Mouse (Mus musculus) adrenal gland, postnatal 14 days (tissue): ENCODE measurements around the gene E2f4. TPM values are rescaled to one million over a fixed set of nuclear protein-coding genes. Genes with fewer than 3 reads are reported as not detected.

Experiments used
- DNase-seq: peaks from one replicate; pipeline ENCODE4 v3.0.0; 2021; ENCODE audit warnings: mixed read lengths
- microRNA-seq, 2 experiments: library from miRNA; unstranded; fragments of <30 nt; microRNA quantifications; one replicate each; pipeline ENCODE4 v1.2.0; 2021
- total RNA-seq: library from RNA; stranded (reverse); gene quantifications from 2 replicates; pipeline ENCODE4 v1.2.3, GENCODE M21; 2021

Gene E2f4
- total RNA-seq, 1 experiment from 2014 or later, result 44.9 TPM

DNA sequence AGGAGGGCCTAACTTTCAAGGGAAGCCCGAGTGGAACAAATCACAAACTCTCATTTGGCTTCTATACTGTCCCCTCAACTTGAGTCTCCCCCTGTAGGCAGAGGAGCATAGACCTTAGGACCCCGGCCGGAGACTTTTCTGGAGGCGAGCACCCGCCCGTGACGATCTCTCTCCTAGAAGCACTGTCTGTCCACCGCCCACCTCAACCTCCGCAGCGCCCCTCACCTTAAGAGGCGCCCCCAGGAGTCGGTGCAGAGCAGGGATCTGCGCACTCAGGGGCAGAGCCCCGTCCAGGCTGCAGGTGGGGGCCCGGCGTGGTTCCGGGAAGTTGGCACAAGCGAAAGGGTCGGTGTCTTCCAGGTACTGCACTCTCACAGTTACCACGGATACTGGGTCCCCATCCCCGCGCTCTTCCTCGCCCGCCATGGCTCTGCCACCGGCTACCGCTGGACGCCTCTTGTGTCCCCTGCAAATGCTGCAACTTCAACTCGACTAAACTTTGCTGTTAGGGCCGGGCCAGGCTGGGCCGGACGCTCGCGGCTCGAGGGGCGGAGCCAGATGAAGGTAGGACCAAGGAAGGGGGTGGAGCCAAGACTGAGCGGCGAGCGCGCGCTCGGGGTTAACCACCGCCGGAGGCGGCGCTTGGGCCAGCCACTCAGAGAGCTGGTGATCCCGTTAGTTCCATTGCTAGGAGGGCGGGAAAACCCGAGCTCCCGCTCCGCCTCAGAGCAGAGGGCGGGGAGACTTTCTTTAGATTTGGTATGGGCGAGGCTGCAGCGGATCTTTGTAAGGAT lies 50.2 kb downstream of the E2f4 start, which contains the start of gene Fhod1:
Gene Fhod1, minus strand, starts transcription at position 526 of the 794 bp plus-strand sequence.
- DNase-seq, result peak; percentile 96

- peak; percentile 66 for DNase-seq
These were observed 51.1 kb downstream of the E2f4 start, which contains the start of gene Slc9a5 for GRCm38 (mm10) chr8:105348450-105349095. Slc9a5 (plus strand) TSS chr8:105348843.

GRCm38 (mm10) chr8:105349096-105349771 lies 51.8 kb downstream of the E2f4 start:
- DNase-seq, result peak; percentile 48

DNA sequence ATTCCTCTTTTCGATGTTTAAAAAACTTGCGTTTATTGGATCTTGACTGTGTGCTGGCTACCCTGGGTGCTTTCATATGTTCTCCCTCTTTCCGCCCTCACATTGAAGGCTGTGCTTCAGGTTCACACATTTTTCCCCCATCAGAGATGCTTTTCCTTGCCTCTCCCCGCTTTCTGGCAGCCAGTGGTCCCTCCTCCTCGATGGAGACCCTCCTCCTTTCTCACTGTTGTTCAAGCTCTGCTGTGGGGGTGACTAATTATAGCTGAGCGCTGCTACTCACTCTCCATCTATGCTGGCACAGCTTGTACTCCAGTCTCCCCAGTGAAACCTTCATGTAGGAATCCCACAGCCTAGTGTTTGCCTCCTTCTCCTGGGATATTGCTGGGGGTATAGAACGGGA lies 52.7 kb downstream of the E2f4 start:
- DNase-seq, result no peak

GRCm38 (mm10) chr8:105353583-105354135 lies 56.2 kb downstream of the E2f4 start:
- DNase-seq, result no peak

DNA sequence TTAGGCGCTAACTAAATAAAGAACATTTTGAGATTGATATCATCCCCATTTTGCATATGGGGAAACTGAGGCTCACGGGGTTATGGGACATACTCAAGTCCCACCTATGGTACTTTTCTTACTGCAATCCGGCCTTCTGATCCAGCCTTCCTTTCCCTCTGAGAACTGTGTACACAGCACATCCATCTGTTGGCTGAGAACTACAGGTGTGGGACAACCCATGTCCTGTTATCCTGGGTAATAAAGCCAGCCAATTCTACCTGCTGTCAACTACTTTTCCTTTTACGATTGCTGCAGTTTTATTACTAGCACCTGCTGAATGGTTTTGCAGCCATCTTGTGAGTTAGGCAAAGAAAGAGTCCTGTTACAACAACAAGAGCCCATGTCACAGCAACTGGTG lies 57.1 kb downstream of the E2f4 start:
- no peak for DNase-seq

Small RNA genes lying within 50 kb of the gene (microRNA-seq; reads per million reads assigned to microRNA genes)
- gene Gm27320 (0 reads per million in 2 experiments), gene Mir328 (1,085 to 1,417 reads per million in 2 experiments)

Other genes with a start within 250 kb of the E2f4 start
- 3.1 and 78.7 TPM in 2 replicates for gene Ces3a, start 249.1 kb upstream of the E2f4 start, total RNA-seq
- 1.5 TPM in 1 of 2 replicates, not detected in the other for gene Ces3b, start 213.9 kb upstream of the E2f4 start, total RNA-seq
- not detected in 2 replicates for gene Ces4a, start 165.9 kb upstream of the E2f4 start, total RNA-seq
- 58.4 and 60.1 TPM in 2 replicates for gene Cbfb, start 127.0 kb upstream of the E2f4 start, total RNA-seq
- 34.9 and 38.7 TPM in 2 replicates for gene D230025D16Rik, start 72.5 kb upstream of the E2f4 start, total RNA-seq
- 3.6 and 5.0 TPM in 2 replicates for gene B3gnt9, start 42.5 kb upstream of the E2f4 start, total RNA-seq
- gene Tradd, start 33.1 kb upstream of the E2f4 start, total RNA-seq, result 12.7 and 15.9 TPM in 2 replicates
- gene Fbxl8, start 33.0 kb upstream of the E2f4 start, total RNA-seq, result 3.3 and 5.0 TPM in 2 replicates
- gene Hsf4, start 27.9 kb upstream of the E2f4 start, total RNA-seq, result 0.41 and 0.70 TPM in 2 replicates
- gene Nol3, start 21.5 kb upstream of the E2f4 start, total RNA-seq, result 11.5 and 13.4 TPM in 2 replicates
- gene 4931428F04Rik, start 7.8 kb upstream of the E2f4 start, total RNA-seq, result 2.6 and 4.6 TPM in 2 replicates
- 16.0 and 20.2 TPM in 2 replicates for gene Exoc3l, start 1.6 kb upstream of the E2f4 start, total RNA-seq
- 3.9 and 5.0 TPM in 2 replicates for gene Elmo3, start 7.9 kb downstream of the E2f4 start, total RNA-seq
- gene Lrrc29, start 28.6 kb downstream of the E2f4 start, total RNA-seq, result 4.7 and 6.6 TPM in 2 replicates
- 47.7 and 48.6 TPM in 2 replicates for gene Tmem208, start 28.7 kb downstream of the E2f4 start, total RNA-seq
- gene Fhod1, start 50.3 kb downstream of the E2f4 start, total RNA-seq, result 11.9 and 15.7 TPM in 2 replicates
- gene Slc9a5, start 51.2 kb downstream of the E2f4 start, total RNA-seq, result 1.9 TPM in 2 replicates
- 0.26 and 0.98 TPM in 2 replicates for gene Plekhg4, start 75.6 kb downstream of the E2f4 start, total RNA-seq
- gene Kctd19, start 115.8 kb downstream of the E2f4 start, total RNA-seq, result 0.26 TPM in 2 replicates
- gene Lrrc36, start 115.9 kb downstream of the E2f4 start, total RNA-seq, result 4.0 and 6.0 TPM in 2 replicates
- 42.6 and 57.0 TPM in 2 replicates for gene Tppp3, start 173.9 kb downstream of the E2f4 start, total RNA-seq
- gene Zdhhc1, start 199.2 kb downstream of the E2f4 start, total RNA-seq, result 16.0 and 18.1 TPM in 2 replicates
- gene Hsd11b2, start 221.1 kb downstream of the E2f4 start, total RNA-seq, result 1.1 and 1.2 TPM in 2 replicates